Mouse (Mus musculus): ENCODE measurements around the gene Trp63. TPM values are rescaled to one million over a fixed set of nuclear protein-coding genes. Genes with fewer than 3 reads are reported as not detected.

The Trp63 gene
- total RNA-seq, 2 experiments from 2014 or later = 1.3 to 1.6 TPM

DNA sequence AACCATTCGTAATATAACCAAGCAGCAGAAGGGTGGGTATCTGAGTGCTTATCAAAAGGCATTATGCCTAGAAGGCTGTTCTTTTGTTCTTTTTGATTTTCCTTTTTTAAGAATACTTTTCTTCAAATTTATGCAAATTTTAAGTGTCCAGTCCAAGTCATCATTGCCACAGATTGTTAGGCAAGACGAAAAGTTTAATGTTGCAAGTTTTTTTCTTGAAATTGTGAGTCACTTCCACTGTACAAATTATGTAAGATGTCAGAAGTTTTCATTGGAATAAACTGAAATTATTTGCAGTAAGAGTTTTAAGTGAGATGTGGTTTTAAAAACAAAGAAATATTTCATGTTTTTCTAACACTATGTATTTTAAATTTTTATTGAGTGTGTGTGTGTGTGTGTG lies 100.7 kb downstream of the Trp63 start:
- no peak for DNase-seq

GRCm38 (mm10) chr16:25786457-25786856 lies 102.9 kb downstream of the Trp63 start:
- no peak for DNase-seq

DNA sequence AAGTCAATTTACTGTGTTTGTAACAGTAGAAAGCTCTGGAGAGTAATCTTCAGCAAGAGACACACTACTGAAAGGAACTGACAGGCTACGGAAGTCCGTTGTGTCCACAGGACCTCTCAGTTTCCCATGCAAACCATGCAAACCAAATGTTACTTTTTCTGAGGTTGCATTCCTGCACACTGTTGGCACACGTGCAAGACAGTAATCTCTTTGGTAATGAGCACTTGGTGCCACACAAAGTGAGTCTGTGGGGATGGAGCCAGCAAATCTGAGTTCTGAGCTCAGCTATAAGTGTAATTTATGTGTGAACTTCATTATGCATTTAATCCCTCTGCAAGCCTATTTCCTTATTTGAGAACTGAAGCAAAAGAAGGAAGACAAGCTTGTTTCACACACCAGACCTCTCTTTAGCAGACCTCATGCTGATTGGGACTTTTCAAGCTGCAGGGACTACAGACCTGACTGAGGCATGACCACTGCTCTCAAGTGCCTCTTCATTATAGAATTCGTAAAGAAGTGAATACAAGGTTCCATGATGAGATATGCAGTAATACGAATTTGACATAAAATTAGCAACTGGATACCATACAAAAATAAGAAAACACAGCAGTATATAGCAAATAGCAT lies 109.2 kb downstream of the Trp63 start:
- DNase-seq = no peak

DNA sequence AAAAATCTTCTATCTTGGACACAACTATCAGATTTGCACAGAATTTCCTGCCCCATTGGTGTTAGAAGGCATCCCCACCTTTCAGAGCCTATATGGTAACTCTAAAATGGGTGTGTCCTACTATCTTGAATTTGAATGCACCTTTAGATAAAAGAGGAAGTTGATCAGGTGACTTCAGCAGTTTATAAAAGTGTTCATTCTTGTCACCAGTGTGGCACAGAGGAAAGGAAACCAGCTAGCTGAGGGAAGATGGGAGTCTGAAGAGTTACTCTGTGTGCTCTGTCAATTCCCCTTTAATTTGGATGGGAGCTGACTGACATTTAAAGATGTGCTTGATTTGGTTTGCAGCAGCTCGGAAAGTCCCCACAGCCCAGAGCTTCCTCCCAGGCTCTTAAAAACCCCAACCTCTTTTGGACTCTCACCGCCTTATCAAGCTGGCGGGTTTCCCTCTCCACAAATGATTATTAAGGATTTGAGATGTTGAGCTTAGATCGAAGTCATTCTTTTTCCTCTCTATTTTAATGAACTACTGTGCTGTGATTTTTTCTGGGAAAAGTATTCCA lies 114.2 kb downstream of the Trp63 start:
- DNase-seq = no peak

- DNase-seq = no peak
These were observed 116.1 kb downstream of the Trp63 start for GRCm38 (mm10) chr16:25799618-25800017.

GRCm38 (mm10) chr16:25804955-25805354 lies 121.4 kb downstream of the Trp63 start:
- no peak for DNase-seq

DNA sequence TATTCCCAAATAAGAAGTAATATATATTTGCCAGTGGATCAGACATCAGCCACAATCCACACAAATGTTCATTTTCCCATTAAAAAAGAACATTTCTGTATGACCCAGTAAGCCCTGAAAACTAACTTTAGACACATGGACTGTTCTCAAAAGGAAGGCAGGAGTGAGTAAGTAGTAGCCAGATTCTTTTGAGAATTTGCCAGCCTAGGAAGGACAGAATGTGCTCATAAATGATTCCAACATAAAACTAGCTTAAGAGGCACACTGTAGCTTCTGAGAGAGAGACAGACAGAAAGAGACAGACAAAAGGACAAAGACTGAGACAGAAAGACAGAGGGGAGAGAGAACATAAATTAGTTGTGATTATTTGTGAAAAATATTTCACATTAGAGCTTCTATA lies 123.6 kb downstream of the Trp63 start:
- no peak for DNase-seq

GRCm38 (mm10) chr16:25817753-25818624 lies 134.4 kb downstream of the Trp63 start:
- no peak for DNase-seq

DNA sequence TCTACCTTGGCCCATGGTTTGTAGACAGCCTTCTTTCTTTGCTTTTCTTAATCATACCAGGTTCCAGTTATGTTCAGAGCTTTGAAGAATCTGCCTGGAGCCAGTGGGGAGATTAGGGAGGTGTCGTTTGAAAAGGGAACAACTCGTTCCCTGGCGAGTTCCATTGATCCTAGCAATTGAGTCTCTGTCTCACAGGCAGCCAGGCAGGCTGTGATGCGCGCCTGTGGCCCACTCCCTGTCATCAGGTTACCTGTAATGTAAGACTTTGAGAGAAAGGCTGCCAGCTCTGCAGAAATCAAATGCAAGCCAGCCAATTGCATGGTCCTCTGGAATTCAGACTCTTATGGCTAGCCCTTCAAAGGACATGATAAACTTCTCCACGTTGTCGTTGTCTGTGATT lies 142.5 kb downstream of the Trp63 start:
- no peak for DNase-seq

GRCm38 (mm10) chr16:25832576-25832975 lies 149.0 kb downstream of the Trp63 start:
- DNase-seq = no peak

GRCm38 (mm10) chr16:25835301-25835700 lies 151.7 kb downstream of the Trp63 start:
- DNase-seq = no peak

DNA sequence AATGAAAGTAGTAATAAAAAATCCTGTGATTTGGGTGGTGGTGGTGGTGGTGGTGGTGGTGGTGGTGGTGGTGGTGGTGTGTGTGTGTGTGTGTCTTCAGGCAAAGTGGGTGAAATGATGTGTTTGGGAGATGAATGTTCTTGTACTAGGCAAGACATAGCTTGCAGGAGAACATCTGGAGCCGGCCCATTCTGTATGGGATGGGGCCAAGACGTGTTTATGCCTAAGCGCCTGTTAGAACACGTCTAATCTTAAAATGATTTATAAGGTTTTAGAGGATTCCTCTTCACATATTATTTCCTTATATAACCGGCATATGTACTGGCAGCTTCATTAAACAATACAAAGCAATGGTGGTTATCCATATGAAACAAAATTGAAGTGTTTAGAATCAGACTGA lies 152.2 kb downstream of the Trp63 start:
- DNase-seq = no peak

DNA sequence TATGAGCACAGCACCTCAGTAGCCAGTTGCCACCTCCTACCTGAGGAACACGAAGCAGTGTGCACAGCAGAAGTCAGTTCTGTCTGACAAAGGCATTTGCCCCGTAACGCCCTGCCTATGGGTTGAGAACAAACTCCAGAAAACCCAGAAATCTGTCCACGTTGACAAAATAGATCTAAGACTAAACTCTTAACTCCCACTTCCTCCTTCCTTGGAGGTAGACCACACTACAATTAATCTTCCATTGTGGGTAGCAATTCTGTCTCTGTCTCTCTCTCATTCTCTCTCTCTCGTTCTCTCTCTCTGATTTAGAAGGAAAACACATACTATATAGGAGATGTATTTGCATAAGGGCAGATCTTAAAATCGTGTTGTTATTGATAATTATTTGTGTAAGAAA lies 159.4 kb downstream of the Trp63 start:
- no peak for DNase-seq

DNA sequence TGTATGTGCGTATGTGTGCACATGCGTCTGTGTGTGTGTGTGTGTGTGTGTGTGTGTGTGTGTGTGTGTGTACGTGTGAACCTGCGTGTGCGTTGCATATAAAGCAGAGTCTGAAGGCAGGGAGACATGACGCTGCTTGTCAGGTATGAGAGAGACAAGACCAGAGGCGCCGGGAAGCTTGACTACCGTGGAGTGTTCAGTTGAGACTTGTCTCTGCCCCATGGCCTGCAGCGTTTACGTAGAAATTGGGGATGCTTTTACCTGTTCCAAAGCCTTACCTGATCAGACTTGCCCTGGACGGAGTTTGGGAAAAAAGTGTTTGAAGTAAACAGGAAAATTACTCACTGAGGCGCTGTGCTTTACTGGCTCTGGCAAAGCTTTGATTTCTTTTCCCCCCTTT lies 160.1 kb downstream of the Trp63 start:
- DNase-seq = no peak

GRCm38 (mm10) chr16:25846611-25847010 lies 163.0 kb downstream of the Trp63 start:
- DNase-seq = no peak

- no peak for DNase-seq
These were observed 164.9 kb downstream of the Trp63 start for GRCm38 (mm10) chr16:25848474-25848873.

GRCm38 (mm10) chr16:25849593-25850464 lies 166.3 kb downstream of the Trp63 start:
- DNase-seq = no peak

- DNase-seq = no peak
These were observed 177.4 kb downstream of the Trp63 start for GRCm38 (mm10) chr16:25860731-25861505.

DNA sequence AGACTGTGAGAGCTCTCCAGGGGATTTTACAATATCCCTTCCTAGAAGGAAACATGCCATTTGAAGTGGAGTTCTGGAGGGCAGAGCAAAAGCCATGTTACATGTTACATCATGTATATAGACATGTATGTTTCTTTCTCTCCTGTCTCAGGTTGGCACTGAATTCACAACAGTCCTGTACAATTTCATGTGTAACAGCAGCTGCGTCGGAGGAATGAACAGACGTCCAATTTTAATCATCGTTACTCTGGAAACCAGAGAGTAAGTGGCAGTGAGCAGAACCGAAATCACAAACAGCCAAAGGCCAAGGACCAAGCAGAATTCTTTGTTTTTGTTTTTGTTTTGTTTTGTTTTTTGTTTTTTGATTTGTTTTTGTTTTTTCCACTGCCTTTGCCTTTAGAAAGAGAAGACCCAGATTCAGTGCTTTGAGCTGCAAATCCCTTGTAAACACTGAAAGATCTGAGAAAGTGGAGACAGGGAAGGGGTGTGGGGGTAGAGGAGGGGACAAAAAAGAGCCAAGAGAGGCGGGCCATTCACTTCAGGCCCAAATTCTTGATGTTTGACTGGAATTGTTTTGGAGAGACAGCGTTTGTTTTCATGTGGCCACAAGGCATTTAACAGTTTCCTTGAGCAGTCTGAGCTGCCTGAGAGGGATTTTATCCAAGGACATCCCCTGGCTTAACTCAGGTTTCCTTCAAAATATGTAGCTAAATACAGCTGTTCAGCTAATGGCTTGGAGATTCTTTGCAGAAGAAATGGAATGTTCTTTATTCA lies 181.7 kb downstream of the Trp63 start:
- DNase-seq = peak in 1 of 2 experiments; percentile 15

DNA sequence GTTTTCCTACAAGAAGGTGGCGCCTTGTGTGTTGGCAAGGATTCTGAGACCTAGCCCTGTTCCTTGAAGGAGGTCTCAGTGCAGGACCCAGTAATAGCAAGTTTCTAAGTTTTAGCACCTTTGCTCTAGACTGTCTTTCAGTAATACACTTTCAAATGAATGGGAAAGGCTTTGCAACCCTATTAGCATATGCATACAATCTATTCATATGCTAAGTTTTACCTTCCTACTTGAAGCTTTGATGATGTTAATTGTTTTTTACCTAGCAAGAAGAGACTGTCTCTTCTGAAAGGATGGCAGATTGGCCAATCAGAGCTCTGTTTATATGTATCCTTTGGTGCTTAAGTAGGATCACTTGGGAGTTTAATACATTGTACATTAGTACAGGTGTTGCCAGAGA lies 187.9 kb downstream of the Trp63 start:
- no peak for DNase-seq

DNA sequence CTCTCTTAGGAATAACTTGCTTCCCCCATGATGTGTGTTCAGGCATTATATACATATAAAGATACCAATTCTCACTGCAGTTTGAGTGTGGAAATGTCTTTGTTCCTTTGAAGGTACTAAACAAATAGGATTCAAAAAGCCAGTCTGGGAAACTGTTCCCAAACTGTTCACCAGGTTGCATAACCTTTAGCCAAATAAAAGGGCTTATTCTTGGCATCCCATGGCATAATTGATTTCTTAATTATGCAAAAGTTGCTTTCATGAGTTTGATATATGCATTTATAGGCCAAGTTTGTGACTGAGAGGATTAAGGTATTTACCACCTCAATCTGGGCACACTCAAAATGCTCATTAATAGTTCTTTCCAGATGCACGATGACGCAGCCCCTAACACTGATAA lies 192.1 kb downstream of the Trp63 start:
- DNase-seq = no peak

Data from layer of hippocampus, postnatal 36 days (tissue).